Mouse (Mus musculus) left cerebral cortex, adult 8-10 months (tissue): ENCODE data around the gene Ddx28. TPM values are rescaled to one million over a fixed set of nuclear protein-coding genes. Genes with fewer than 3 reads are reported as not detected.
"Not testable (repeated sequence)": the region's sequence is repeated elsewhere in the genome, so short reads cannot be mapped to it uniquely, and the experiment has no call there.

Experiments
- DNase-seq, 2 experiments: peaks; one replicate each; pipeline ENCODE4 v3.0.0; 2022; ENCODE audit warnings: low spot score in 2 of 2
- total RNA-seq, 4 experiments: library from RNA; stranded (reverse); gene quantifications; 2 replicates each; pipeline ENCODE4 v1.2.4; 2022

Ddx28 gene
- total RNA-seq, 4 experiments from 2014 or later, result 13.9 to 16.8 (median 14.8) TPM

DNA sequence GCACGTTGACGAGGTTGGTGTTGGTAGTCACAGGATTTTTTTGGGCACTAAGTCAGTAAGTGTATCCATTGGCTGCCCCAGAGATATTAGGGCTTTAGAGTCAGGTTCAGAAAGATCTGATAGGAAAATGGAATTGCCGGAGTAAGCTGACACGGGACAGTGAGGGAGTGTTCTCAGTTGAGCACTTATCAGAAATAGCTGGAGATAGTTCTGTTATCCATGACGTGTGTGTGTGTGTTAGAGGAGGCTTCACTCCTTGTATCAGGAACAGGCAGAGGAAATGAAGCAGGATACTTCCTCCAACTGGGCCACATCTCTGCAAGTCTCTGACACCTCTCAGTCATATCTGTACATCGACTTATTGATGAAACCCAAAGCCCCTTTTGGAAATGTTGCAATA lies 4.6 kb upstream of the Ddx28 start:
- no peak for DNase-seq

DNA sequence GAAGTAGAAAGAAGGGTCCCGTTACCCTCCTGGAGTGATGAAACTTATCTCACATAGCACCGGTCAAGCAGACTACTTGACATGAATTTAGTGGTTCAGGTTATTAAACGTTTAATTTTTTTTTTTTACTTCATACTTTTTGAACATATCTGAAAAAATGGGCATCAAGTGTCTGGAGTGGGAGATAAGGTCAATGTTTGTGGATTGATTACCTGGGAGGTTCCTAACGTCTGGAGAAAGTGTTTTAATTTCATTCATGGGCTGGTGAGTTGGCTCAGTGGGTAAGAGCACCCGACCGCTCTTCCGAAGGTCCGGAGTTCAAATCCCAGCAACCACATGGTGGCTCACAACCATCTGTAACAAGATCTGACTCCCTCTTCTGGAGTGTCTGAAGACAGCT lies 521 bp upstream of the Ddx28 start:
- DNase-seq, result not testable (repeated sequence)

- peak; percentile 89 to 94 for DNase-seq
Observed at GRCm38 (mm10) chr8:106010748-106011642, 687 bp downstream of the Ddx28 start.

DNA sequence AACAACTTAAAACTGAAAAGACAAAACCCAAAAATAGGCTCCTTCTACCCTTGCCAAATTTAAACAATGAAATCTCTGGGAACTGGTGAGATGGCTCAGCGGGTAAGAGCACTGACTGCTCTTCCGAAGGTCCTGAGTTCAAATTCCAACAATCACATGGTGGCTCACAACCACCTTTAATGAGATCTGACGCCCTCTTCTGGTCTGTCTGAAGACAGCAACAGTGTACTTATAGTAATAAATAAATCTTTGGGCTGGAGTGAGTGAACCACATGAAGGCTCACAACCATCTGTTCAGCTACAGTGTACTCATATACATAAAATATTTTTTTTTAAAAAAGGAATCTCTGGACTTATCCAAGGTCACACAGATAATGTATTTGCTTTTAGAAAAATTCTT lies 3.8 kb downstream of the Ddx28 start:
- not testable (repeated sequence) for DNase-seq

- no peak for DNase-seq
Observed at GRCm38 (mm10) chr8:106007135-106007534, 4.5 kb downstream of the Ddx28 start.

DNA sequence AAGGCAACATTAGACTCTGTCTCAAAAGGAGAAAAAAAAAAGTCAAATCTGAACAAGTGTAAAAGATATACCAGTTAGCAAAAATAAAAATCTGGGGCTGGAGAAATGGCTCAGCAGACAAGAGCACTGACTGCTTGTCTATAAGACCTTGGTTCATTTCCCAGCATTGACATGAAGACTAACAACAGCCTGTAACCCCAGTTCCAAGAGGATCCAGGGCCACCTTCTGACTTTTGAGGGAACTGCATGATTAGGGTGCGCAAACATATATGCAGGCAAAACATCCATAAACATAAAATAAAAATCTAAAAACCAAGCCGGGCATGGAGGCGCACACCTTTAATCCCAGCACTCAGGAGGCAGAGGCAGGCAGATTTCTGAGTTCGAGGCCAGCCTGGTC lies 5.3 kb downstream of the Ddx28 start:
- DNase-seq, result no peak

- DNase-seq, result no peak
Observed at GRCm38 (mm10) chr8:106005875-106006274, 5.8 kb downstream of the Ddx28 start, which contains the start of gene Dpep2nb. Gene Dpep2nb, minus strand, starts transcription at chr8:106005975.

DNA sequence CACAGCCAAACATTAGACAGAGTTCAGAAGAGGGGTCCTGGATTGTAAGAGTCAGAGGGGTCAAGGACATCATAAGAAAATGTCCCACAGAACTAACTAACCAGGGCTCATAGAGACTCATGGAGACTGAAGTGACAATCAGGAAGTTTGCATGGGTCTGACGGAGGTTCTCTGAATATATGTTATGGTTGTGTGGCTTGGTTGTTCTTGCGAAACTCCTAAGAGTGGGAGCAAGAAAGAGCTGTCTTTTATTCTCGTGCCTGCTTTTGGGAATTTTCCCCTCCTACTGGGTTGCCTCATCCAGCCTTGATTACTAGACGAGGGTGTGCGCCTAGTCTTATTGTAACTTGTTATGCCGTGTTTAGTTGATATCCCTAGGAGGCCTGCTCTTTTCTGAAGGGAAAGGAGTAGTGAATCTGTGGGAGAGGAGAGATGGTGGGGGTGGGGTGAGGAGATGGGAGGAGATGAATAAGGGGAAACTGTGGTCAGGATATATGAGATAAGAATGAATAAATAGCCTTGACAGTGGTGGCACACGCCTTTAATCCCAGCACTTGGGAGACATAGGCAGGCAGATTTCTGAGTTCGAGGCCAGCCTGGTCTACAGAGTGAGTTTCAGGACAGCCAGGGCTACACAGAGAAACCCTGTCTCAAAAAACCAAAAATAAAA lies 7.0 kb downstream of the Ddx28 start:
- no peak for DNase-seq

- no peak for DNase-seq
Observed at GRCm38 (mm10) chr8:106001908-106002307, 9.8 kb downstream of the Ddx28 start.

GRCm38 (mm10) chr8:105998971-105999370 lies 12.7 kb downstream of the Ddx28 start:
- no peak for DNase-seq

GRCm38 (mm10) chr8:105996359-105996758 lies 15.3 kb downstream of the Ddx28 start:
- no peak for DNase-seq

DNA sequence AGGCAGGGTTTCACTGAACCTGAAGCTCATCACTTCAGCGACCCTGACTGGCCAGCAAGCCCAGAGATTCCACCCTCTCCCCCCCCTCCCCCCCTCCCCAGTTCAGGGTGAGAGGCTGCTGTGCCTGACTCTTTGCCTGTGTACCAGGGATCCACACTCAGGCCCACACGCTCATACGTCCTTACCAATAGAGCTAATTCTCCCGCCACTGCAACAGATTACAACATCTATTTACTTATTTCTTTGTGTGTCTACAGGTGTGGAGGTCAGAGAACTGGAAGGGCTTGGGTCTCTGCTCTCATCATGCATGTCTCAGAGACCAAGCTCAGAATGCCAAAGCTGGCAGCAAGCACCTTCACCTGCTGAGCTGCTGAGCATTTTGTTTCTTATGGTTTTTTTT lies 18.5 kb downstream of the Ddx28 start:
- no peak for DNase-seq

- no peak for DNase-seq
Observed at GRCm38 (mm10) chr8:105992499-105992898, 19.2 kb downstream of the Ddx28 start.

- no peak for DNase-seq
Observed at GRCm38 (mm10) chr8:105991546-105991945, 20.1 kb downstream of the Ddx28 start.

GRCm38 (mm10) chr8:105990856-105991387 lies 20.8 kb downstream of the Ddx28 start, which contains the start of gene Dus2:
Gene Dus2, plus strand, starts transcription at chr8:105991337.
- peak in 1 of 2 experiments; percentile 23 for DNase-seq

DNA sequence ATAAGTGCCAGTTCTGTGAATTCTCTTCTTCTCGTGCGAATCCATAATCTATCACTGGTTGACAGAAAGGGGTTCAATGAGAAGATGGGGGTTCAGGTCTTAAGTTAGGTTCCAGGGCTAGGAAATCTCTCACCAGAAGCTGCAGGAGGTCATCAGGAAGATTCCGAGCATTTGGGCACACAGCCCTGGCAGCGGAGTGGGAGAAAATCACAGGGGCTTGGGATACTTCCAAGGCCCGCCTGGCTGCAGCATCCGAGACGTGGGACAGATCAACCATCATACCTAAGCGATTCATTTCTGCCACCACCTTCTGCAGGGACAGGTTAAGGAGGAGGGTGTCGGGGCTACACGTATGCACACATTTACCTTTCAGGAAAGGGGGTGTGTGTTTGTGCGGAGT lies 23.1 kb downstream of the Ddx28 start:
- DNase-seq, result no peak

DNA sequence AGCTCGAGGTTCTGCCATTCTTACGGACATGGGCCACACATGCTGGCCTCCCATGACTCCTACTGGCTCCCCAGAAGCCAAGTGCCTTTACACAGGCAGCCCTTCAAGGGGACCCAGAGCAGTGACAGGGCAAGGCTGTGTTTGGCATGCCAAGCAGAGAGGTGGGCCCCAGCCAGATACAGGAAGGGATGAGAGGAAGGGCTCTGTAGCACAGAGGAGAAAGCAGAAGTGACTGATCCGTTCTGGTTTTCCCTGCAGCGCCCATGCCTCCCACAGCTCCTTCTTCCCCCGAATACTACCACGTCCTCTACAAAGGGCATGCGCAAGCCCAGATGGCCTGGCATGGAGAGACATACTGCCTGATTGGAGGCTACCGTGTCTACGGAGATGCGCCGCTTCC lies 28.3 kb downstream of the Ddx28 start:
- DNase-seq, result not testable (repeated sequence)

- DNase-seq, result no peak
Observed at GRCm38 (mm10) chr8:105981146-105981545, 30.5 kb downstream of the Ddx28 start.

GRCm38 (mm10) chr8:105979325-105979724 lies 32.4 kb downstream of the Ddx28 start, which contains the start of gene Dpep3:
Gene Dpep3, minus strand, starts transcription at chr8:105979429.
- no peak for DNase-seq

DNA sequence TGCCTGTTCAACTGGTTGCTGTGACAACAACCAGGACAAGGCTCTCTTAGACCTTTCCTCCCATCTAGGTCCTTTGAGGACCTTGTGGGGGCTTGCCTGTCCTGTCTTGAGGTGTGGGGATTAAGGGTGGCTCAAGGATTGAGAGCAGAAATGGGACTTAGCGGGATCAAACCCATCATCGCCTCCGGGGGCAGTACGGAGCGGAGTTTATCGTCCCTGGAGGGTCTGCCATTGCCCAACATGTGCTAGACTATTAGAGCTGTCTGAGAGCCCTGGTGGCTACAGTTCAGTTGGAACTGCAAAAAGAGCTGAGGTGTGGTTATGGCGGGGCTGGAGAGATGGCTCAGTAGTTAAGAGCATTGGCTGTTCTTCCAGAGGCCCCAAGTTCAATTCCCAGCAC lies 36.3 kb downstream of the Ddx28 start:
- DNase-seq, result no peak

GRCm38 (mm10) chr8:105971019-105971720 lies 40.5 kb downstream of the Ddx28 start:
- no peak for DNase-seq
